Mouse (Mus musculus) embryonic fibroblast, embryonic 13.5 days (primary cell): ENCODE results near the gene Rcsd1. TPM values are rescaled to one million over a fixed set of nuclear protein-coding genes. Genes with fewer than 3 reads are reported as not detected.

Source experiments
- H3K27ac ChIP-seq: 2 replicates; pipeline ENCODE4 v1.5.1; 2012; ENCODE audit warnings: low read length, control low read depth, inconsistent platforms; ENCODE audit not compliant: insufficient read depth
- H3K4me1 ChIP-seq: 2 replicates; pipeline ENCODE4 v1.6.1; 2011; ENCODE audit warnings: low read length; ENCODE audit not compliant: control insufficient read depth, insufficient read depth
- H3K4me3 ChIP-seq: 2 replicates; pipeline ENCODE4 v1.5.1; 2011; ENCODE audit warnings: mild to moderate bottlenecking, control low read depth, low read length; ENCODE audit not compliant: insufficient read depth
- CTCF ChIP-seq: IDR thresholded peaks from 2 replicates; pipeline ENCODE4 v1.5.1; 2011; ENCODE audit warnings: mild to moderate bottlenecking, control low read depth, low read length, moderate library complexity, borderline replicate concordance; ENCODE audit not compliant: insufficient read depth
- POLR2A ChIP-seq: IDR thresholded peaks from 2 replicates; pipeline ENCODE4 v1.6.1; 2011; ENCODE audit warnings: low read depth, mild to moderate bottlenecking, control low read depth, low read length, moderate library complexity
- polyA plus RNA-seq: library from polyadenylated mRNA; stranded (reverse); fragments of >200 nt; gene quantifications from 2 replicates; pipeline ENCODE4 v1.2.4, GENCODE M21; 2011; ENCODE audit warnings: low read depth; ENCODE audit not compliant: missing spikeins, insufficient read length

Gene Rcsd1
- polyA plus RNA-seq, 1 experiment, result 2.3 TPM

DNA sequence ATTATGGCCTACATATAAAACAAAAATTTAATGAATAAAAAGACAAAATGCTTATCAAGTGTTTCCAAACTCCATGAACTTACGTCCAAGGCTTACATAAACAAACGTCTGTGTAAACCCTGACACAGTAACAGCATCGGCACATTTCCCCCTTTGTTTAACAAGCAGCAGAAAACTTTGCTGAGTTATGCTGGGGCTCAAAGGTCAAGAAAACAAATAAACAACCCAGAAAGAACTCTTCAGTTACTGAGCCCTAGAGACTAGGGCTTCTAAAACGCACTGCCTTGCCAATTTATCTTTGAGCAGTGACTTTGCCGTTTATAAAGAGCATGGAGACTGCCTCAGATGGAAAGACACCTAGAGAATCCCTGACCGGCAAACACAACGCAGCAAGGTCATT, 92.9 kb downstream of the Rcsd1 start:
- TF ChIP-seq CTCF (no peak), POLR2A (no peak)
- Histone ChIP-seq H3K4me3 (no peak overlapping the region), H3K4me1 (peaks cover 3% of the 10 kb centered on the region; the same call in 1 of the 2 replicates), H3K27ac (no peak overlapping the region)

DNA sequence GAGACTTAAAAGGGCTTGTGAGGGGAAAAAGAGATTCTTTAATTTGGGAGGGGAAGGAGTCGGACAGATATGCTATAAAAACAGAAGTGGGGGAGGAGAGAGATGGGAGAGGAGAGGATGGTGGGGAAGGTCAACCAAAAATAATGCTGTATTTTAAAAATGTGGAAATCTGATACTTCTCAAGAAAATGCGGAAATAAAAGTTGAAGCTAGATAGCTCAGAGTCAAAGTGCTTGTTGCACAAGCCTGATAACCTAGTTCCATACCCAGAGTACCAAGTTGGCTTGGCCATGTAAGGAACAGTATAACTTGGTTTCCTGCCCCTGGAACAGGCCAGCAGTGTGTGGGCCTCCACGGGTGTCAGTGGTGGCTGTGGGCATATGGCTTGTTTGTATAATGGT, 94.8 kb downstream of the Rcsd1 start:
- TF ChIP-seq POLR2A, result no peak
- TF ChIP-seq CTCF, result no peak
- H3K4me3 ChIP-seq, result no peak overlapping the region
- no peak overlapping the region for H3K27ac ChIP-seq
- H3K4me1 ChIP-seq, result peaks cover 3% of the 10 kb centered on the region; the same call in 1 of the 2 replicates

DNA sequence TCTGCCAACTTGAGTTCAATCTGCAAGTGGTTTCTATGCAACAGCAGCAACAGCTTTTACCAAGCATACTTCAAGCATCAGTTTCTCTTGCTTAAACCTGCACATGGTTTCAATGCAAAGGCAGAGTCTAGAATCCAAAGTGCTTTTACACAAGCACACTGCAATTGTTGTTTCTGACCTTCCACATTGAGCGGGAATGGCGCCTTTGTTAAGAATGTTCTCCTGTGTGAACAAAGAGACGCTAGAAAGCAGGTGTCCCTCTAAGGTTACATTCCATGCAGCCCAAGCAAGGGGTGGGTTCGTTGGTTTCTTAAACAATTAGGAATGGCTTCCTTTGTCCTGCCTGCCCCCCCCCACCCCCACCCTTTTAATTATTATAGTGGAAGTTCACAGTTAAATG, 95.6 kb downstream of the Rcsd1 start:
- TF ChIP-seq POLR2A (no peak), CTCF (no peak)
- no peak overlapping the region for H3K4me3 ChIP-seq
- peaks cover 3% of the 10 kb centered on the region; the same call in 1 of the 2 replicates for H3K4me1 ChIP-seq
- H3K27ac ChIP-seq, result no peak overlapping the region

DNA sequence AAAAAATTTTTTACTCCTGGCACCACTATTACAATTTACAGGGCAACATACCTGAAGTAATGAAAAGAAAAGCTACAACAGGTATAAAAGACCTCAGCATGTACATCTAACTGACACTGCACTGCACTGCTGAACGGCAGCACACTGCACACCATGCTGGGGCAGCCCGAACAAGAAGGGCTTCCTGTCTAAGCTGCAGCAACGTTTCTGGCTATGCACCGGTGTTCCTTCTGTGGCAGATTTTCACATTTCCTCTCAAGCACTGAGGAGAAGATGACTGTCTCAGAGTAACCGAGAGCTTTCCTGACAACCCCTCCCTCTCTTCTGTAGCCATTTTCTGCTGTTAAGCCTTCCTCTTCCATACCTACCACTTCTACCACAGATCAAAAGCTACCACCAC, 96.8 kb downstream of the Rcsd1 start:
- Histone ChIP-seq H3K4me1 (peaks cover 3% of the 10 kb centered on the region; the same call in 1 of the 2 replicates), H3K4me3 (no peak overlapping the region), H3K27ac (no peak overlapping the region)
- TF ChIP-seq POLR2A (no peak), CTCF (no peak)

DNA sequence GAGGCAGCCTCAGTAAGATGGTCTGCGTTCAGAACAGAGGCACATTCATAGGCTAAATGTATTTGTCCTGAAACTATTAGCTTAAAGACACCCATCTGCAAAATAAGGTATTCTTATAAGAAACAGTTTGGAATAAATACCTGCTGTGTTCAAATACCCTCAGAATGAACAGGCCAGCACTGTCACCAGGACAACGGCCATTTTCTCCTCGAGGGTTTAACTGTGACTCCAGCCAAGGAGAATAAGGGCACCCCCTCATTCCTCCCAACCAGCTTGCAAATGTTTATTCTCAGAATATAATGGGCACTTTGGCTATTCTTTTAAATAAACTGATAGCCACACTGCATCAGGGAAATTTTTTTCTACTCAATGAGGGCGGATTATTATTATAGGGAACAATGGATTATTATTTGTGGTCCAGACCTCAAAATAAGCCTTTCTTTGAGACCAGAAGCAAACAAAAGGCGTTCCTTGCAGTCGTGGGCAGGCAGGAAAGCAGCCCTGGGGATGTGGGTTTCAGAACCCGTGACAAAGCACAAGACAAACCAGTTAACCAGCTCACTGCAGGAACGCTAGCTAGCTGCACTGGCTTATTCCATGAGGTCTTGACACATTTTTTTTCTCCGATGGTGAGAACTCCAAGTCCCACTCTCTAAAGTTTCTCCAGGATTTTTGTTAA, 99.1 kb downstream of the Rcsd1 start:
- no peak overlapping the region for H3K27ac ChIP-seq
- no peak for TF ChIP-seq POLR2A
- H3K4me1 ChIP-seq, result no peaks in the 10 kb centered on the region
- no peak overlapping the region for H3K4me3 ChIP-seq

DNA sequence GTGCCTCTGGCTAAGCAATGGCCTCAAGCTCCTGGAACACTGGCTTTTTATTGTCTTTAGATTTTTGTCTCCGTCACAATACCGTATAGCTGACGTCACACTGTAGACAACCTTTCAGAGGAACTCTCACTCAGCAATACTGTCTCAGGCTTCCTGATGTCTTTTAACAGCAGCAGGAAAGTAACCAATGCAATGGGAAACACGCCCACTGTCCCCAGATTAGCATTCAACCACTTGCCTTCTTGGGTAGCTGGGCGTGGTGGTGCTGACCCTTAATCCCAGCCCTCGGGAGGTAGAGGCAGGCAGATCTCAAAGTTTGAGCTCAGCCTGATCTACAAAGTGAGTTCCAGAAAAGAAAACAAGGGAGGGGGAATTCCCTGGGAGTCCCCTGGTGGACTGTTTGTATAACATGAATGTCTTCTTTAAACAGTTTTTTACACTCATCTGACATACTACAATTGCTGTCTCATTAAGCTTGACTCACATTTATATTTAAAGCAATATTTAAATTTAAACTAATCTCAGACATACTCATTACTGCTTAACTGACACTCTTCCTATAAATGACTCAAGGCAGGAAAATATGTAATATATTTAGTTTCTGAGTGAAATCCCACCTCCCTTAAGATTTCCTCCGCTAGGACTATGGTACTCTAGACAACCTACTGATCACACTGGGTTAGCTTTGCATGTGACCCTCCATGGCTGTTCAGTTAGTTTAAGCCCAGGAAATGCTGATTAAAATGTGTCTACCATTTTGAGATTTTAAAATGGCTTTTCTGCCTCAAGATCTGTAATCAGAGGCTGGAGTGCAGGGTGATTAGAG, 99.8 kb downstream of the Rcsd1 start:
- no peak for TF ChIP-seq CTCF
- no peak for TF ChIP-seq POLR2A
- H3K27ac ChIP-seq, result no peak overlapping the region
- no peak overlapping the region for H3K4me3 ChIP-seq
- H3K4me1 ChIP-seq, result no peaks in the 10 kb centered on the region

DNA sequence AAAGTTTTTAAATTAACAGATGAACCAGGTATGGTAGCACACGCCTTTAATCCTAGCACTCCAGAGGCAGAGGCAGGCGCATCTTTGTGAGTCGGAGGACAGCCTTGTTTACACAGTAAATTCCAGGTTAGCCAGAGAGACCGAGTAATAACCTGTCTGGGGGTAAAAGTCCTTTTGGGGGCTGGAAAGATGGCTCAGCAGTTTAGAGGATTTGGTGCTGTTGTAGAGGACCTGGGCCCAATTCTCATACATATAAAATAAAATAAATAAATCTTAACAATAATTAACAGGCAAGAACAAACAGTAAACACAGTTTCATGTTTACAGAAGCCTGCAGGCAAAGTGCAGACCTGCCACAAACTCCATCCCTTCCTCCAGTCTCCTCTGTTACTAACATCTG, 100.7 kb downstream of the Rcsd1 start:
- no peak overlapping the region for H3K4me3 ChIP-seq
- no peaks in the 10 kb centered on the region for H3K4me1 ChIP-seq
- TF ChIP-seq CTCF, result no peak
- no peak for TF ChIP-seq POLR2A
- no peak overlapping the region for H3K27ac ChIP-seq

DNA sequence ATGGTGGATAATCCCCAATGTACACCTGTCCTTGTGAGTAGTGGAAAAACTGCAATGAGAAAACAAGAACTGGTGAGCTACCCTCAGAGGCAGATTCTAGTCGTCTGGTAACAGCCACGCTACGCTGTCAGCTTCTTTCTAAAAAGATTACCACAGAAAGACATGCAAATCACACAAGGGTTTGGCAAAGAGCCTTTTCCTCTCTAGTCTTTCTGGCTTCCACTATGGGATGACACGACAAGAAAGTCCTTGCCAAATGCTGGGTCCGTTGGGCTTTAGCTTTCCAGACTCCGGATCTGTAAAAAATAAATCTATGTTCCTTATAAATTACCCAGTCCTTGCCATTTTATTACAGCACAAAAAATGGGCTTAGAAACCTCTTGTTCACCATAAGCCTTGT, 103.8 kb downstream of the Rcsd1 start:
- no peaks in the 10 kb centered on the region for H3K4me1 ChIP-seq
- H3K4me3 ChIP-seq, result no peak overlapping the region
- H3K27ac ChIP-seq, result no peak overlapping the region
- no peak for TF ChIP-seq CTCF
- TF ChIP-seq POLR2A, result no peak

DNA sequence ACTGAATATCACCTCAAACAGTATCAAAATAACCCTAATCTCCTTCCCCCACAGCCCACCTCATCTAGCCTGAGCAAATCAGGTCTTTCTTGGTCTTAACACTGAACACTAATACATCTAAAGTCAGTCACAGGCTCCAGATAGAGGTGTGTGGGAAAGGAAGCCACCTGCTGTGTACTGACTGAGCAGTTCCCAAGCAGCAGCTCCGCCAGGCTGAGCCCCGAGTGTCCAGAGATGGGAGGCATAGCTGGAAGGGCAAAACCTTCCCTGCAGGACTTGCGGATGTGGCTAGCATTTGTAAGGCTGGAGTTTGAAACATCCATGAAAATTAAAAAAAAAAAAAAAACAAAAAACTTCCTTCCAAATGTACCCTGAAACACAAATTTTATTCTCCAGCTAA, 104.4 kb downstream of the Rcsd1 start:
- H3K4me1 ChIP-seq, result no peaks in the 10 kb centered on the region
- no peak for TF ChIP-seq CTCF
- H3K4me3 ChIP-seq, result no peak overlapping the region
- no peak overlapping the region for H3K27ac ChIP-seq

DNA sequence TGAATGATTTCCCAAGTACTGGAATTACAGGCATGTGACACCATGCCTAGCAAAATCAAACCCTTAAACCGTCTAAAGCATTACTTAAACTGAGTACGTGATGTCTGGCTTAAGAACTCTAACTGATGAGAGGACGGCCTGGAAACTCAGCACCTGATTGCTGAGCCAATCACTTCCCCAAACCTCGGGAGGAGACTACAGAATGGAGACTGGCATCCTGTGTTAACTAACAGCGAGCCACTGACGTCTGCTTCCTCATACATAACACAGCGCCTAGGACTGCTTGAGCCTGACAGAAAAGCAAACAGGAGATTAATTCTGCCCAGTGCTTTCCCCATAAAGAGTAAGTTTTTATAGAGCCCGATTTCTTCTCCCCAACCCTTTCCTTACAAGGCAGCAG, 105.4 kb downstream of the Rcsd1 start:
- no peak overlapping the region for H3K4me3 ChIP-seq
- H3K4me1 ChIP-seq, result no peaks in the 10 kb centered on the region
- TF ChIP-seq POLR2A, result no peak
- TF ChIP-seq CTCF, result no peak
- H3K27ac ChIP-seq, result no peak overlapping the region
